In genomic region chr2:131130849-131131248, GRCm38 (mm10) we compare ENCODE assay signal across 23 mouse cellular contexts. TPM values are rescaled to one million over a fixed set of nuclear protein-coding genes. Genes with fewer than 3 reads are reported as not detected.
"Had no signal": no experiment of that assay in that cellular context is flagged by ENCODE, and none has a peak within 500 bp of the region (broad histone marks: within the 10 kb centered on the region; RNA-seq: fewer than 3 reads in every experiment).

No protein-coding gene starts in this region.

- H3K9me3 ChIP-seq: limb, embryonic 12.5 days; midbrain, embryonic 10.5 days; neural tube, embryonic 15.5 days had no signal

- ATAC-seq: intestine, postnatal 0 days had no signal

- DNase-seq: kidney, adult 9 months; lung, embryonic 14.5 days; lung, postnatal 10 days; lung, postnatal 4 days; midbrain, embryonic 14.5 days; right cerebral cortex, adult 18-20 months; right cerebral cortex, postnatal 25 days; thymus, adult 18-20 months; thymus, postnatal 14 days had no signal

- H3K27me3 ChIP-seq: limb, embryonic 12.5 days had no signal

- H3K36me3 ChIP-seq: midbrain, embryonic 10.5 days; neural tube, embryonic 15.5 days had no signal

- H3K9ac ChIP-seq: limb, embryonic 12.5 days; lung, embryonic 14.5 days; neural tube, embryonic 15.5 days had no signal

- H3K4me2 ChIP-seq: limb, embryonic 12.5 days; lung, embryonic 14.5 days; neural tube, embryonic 15.5 days had no signal

- H3K4me3 ChIP-seq: layer of hippocampus, adult 2 months; limb, embryonic 12.5 days; midbrain, embryonic 10.5 days; myocyte; neural tube, embryonic 15.5 days had no signal

- H3K27ac ChIP-seq: kidney, postnatal 0 days; layer of hippocampus, adult 2 months; limb, embryonic 12.5 days; midbrain, embryonic 10.5 days; neural tube, embryonic 15.5 days had no signal

RNA-seq across cellular contexts. Expression of gene Gm11037, which starts 2.4 kb away (rescaled TPM):
- total RNA-seq: layer of hippocampus, adult 2 months; layer of hippocampus, postnatal 10 days; left cerebral cortex, postnatal 36 days; liver, adult 2 months; megakaryocyte, adult 5-6 weeks had no signal
- polyA plus RNA-seq: intestine, postnatal 0 days; kidney, postnatal 0 days; limb, embryonic 12.5 days; liver, adult 2 months; lung, embryonic 14.5 days; midbrain, embryonic 10.5 days; midbrain, embryonic 14.5 days; myocyte; neural tube, embryonic 11.5 days; neural tube, embryonic 15.5 days; small intestine, adult 2 months; stomach, embryonic 16.5 days had no signal

RNA-seq across cellular contexts. Expression of gene Hspa12b, which starts 3.8 kb away (rescaled TPM):
- total RNA-seq: megakaryocyte, adult 5-6 weeks had no signal

RNA-seq across cellular contexts. Expression of gene Siglec1, which starts 44.3 kb away (rescaled TPM):
- polyA plus RNA-seq: myocyte had no signal
